Mouse (Mus musculus) erythroblast, embryonic 14.5 days (primary cell): ENCODE data around the gene Mmp28. TPM values are rescaled to one million over a fixed set of nuclear protein-coding genes. Genes with fewer than 3 reads are reported as not detected.

Source experiments
- H3K27me3 ChIP-seq: 2 replicates; pipeline ENCODE4 v1.6.1; 2012; ENCODE audit warnings: inconsistent platforms; ENCODE audit not compliant: control insufficient read depth
- H3K36me3 ChIP-seq: 2 replicates; pipeline ENCODE4 v1.6.1; 2012; ENCODE audit warnings: mild to moderate bottlenecking, inconsistent platforms; ENCODE audit not compliant: control insufficient read depth
- H3K4me1 ChIP-seq: 2 replicates; pipeline ENCODE4 v1.6.1; 2012; ENCODE audit warnings: inconsistent platforms; ENCODE audit not compliant: control insufficient read depth
- H3K4me3 ChIP-seq: replicated peaks from 2 replicates; pipeline ENCODE3; 2012; ENCODE audit warnings: moderate library complexity, mild to moderate bottlenecking, inconsistent platforms
- H3K9me3 ChIP-seq: 2 replicates; pipeline ENCODE4 v1.6.1; 2012; ENCODE audit warnings: low read length, inconsistent platforms, mixed read lengths; ENCODE audit not compliant: control insufficient read depth
- GATA1 ChIP-seq: IDR thresholded peaks from 2 replicates; pipeline ENCODE4 v1.6.1; 2012; ENCODE audit warnings: low read length, inconsistent platforms, mixed read lengths
- TAL1 ChIP-seq: IDR thresholded peaks from 3 replicates; pipeline ENCODE4 v1.6.1; 2012; ENCODE audit warnings: low read length, inconsistent platforms, mixed read lengths
- polyA plus RNA-seq: library from polyadenylated mRNA; stranded (reverse); fragments of >175 nt; gene quantifications from 2 replicates; pipeline ENCODE4 v1.2.3, GENCODE M21; 2012

Gene Mmp28
- polyA plus RNA-seq, 1 experiment = not detected

DNA sequence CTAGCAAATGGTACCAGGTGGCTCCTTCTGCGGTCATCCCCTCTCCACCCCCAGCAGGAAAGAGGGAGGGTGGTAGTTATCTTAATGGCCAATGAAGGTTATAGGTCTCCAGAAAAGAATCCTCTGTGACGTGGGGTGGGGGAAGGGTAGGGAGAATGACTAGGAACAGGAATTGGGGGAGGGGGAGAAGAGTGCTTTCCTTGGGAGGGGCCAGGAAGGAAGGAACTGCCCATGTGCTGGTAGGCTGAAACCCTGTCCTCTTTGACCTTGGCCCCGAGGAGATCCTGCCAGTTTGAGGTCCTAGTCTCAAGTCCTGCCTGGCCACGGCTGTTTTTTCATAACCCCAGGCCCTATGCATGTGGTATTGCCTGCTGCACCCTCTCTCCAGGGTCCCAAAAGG is 13.6 kb downstream of the Mmp28 start:
- TF ChIP-seq TAL1 (no peak), GATA1 (no peak)
- Histone ChIP-seq H3K36me3 (no peaks in the 10 kb centered on the region), H3K27me3 (peaks cover 40% of the 10 kb centered on the region), H3K9me3 (no peaks in the 10 kb centered on the region), H3K4me3 (no peak overlapping the region), H3K4me1 (peaks cover 5% of the 10 kb centered on the region)

- peaks cover 45% of the 10 kb centered on the region for H3K27me3 ChIP-seq
- no peaks in the 10 kb centered on the region for H3K9me3 ChIP-seq
- H3K36me3 ChIP-seq = no peaks in the 10 kb centered on the region
- no peak overlapping the region for H3K4me3 ChIP-seq
- peaks cover 4% of the 10 kb centered on the region for H3K4me1 ChIP-seq
- no peak for TF ChIP-seq TAL1
- no peak for TF ChIP-seq GATA1
Measured at GRCm38 (mm10) chr11:83448927-83449236, 14.0 kb downstream of the Mmp28 start.

DNA sequence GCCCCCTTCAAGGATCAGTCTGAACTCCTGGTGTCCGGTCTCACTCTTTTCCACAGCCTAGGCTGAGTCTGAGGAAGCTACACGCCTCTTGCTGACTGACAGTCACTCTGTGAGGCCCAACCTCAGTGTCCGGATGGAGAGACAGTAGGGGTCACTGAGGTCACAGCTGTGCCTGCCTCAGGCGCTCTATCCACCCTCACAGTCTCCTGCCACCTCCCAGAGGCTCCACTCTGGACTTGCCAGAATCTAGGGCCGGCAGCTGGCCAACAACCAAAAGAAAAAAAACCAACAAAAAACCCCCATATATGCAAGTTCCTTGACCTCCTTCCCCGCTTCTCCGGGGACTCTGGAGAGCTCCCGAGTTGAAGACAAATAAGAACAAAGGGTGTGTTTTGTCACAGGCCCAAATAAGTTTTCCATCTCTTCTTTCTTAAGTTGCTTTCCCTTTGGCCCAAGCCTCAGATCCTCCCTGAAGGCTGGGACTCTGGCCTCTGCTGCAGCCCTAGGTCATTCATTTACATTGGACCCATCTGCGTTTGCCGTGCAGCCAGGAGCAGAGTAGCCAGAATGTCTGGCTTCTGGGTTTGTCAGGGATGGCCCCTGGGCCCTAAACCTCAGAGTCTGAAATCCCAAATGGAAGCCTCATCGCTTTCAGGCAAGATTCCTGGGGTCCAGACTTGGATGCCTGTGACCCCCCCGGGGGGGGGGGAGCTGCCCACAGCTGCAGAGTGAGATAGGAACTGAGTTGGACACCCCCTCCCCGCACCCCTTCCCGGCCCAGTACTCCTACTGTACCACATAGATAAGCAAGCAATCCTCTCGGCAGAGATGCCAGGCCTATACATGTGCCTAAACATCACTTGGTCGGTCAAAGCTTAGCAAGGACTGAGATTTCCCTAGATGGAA is 14.6 kb downstream of the Mmp28 start:
- Histone ChIP-seq H3K27me3 (peaks cover 51% of the 10 kb centered on the region), H3K4me3 (no peak overlapping the region), H3K4me1 (peaks cover 4% of the 10 kb centered on the region), H3K9me3 (no peaks in the 10 kb centered on the region), H3K36me3 (no peaks in the 10 kb centered on the region)
- no peak for TF ChIP-seq TAL1
- no peak for TF ChIP-seq GATA1

DNA sequence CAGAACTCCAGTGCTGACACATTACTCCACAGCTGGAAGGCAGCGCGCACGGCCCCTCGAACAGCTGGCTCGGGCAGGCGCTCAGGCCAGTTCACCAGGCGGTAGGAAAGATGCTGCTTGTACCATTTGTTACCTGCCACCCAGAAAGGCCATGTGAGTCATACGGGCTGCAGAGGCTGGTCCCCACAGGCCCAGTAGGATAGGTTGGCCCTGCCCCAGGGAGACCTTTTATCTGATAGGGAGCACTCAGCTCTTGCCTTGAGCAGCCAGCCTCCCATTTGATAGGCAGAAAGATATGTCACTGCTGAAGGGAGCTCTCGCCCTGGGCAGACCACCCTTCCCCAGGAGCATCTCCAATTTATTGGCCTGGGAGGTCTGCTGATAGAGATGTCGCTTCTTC is 15.3 kb downstream of the Mmp28 start:
- Histone ChIP-seq H3K9me3 (no peaks in the 10 kb centered on the region), H3K4me1 (peaks cover 5% of the 10 kb centered on the region), H3K4me3 (no peak overlapping the region), H3K36me3 (no peaks in the 10 kb centered on the region), H3K27me3 (peaks cover 57% of the 10 kb centered on the region)
- TF ChIP-seq GATA1 (no peak), TAL1 (no peak)

DNA sequence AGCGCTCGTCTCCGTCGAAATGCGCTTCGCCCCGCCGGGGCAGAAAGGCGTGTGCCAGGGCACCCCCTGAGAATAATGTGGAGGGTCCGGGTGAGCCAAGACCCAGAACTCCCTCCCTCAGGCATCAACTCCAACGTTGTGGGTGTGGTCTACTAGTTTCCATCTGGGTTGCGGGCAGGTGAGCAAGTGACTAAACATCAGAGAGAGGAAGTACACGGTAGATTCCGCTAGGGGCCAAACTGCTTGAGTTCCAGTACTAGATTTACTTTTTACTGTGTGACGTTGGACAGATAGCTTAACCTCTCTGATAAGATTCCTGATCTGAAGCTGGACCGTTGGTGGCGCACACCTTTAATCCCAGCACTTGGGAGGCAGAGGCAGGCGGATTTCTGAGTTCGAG is 17.9 kb downstream of the Mmp28 start:
- no peaks in the 10 kb centered on the region for H3K36me3 ChIP-seq
- no peaks in the 10 kb centered on the region for H3K9me3 ChIP-seq
- H3K27me3 ChIP-seq = peaks cover 78% of the 10 kb centered on the region
- TF ChIP-seq TAL1 = no peak
- no peak for TF ChIP-seq GATA1
- no peak overlapping the region for H3K4me3 ChIP-seq
- H3K4me1 ChIP-seq = peaks cover 15% of the 10 kb centered on the region

DNA sequence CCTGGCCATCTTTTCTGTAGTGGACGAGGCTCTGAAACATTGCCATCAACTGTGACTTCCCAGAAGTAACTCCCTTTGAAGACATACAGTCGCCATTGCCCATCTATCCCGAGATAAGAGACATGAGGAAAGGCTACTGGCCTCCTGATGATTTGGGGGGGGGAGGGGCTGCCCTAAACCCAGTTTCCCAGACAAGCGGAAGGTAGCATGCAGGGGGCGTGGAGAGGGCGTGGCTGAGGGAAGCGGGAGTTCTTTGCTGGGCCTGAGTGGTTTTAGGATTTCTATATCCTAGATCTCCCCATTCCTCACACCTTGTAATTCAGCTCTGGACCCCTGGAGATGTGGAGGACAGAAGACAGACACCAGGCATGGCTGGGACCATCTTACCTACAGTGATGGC is 19.0 kb downstream of the Mmp28 start:
- H3K4me1 ChIP-seq = peaks cover 15% of the 10 kb centered on the region
- no peaks in the 10 kb centered on the region for H3K36me3 ChIP-seq
- peaks cover 79% of the 10 kb centered on the region for H3K27me3 ChIP-seq
- no peak for TF ChIP-seq GATA1
- no peak overlapping the region for H3K4me3 ChIP-seq
- H3K9me3 ChIP-seq = no peaks in the 10 kb centered on the region

- Histone ChIP-seq H3K27me3 (peaks cover 79% of the 10 kb centered on the region), H3K4me3 (no peak overlapping the region), H3K4me1 (peaks cover 13% of the 10 kb centered on the region), H3K36me3 (no peaks in the 10 kb centered on the region), H3K9me3 (no peaks in the 10 kb centered on the region)
- TF ChIP-seq TAL1 (no peak), GATA1 (no peak)
Measured at GRCm38 (mm10) chr11:83442596-83443267, 20.1 kb downstream of the Mmp28 start.

GRCm38 (mm10) chr11:83441235-83441634 is 21.6 kb downstream of the Mmp28 start:
- TF ChIP-seq GATA1 (no peak), TAL1 (no peak)
- Histone ChIP-seq H3K9me3 (no peaks in the 10 kb centered on the region), H3K4me1 (peaks cover 11% of the 10 kb centered on the region), H3K27me3 (peaks cover 69% of the 10 kb centered on the region), H3K36me3 (no peaks in the 10 kb centered on the region), H3K4me3 (no peak overlapping the region)
